Mouse (Mus musculus): ENCODE data around the gene Trank1. TPM values are rescaled to one million over a fixed set of nuclear protein-coding genes. Genes with fewer than 3 reads are reported as not detected.

The Trank1 gene
- total and polyA plus RNA-seq, 3 experiments: 0.13 to 0.66 (median 0.34) TPM

DNA sequence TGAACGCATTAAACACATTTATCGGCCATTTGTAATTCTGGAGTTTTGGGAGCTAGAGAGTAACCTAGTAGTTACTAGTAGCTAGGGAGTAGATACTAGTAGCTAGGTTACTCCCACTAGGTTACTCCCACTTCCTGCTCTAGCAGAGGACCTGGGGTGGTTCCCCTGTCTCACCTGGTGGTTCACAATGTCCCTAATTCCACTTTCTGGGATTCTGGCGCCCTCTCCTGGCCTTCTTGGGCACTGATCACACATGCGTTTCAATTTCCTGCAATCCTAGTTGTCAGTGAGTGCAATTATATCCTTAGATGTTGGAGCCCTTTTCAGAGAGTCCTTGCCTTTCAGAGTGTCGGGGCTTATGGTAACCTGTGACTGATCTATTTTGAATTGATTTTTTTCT lies 2.7 kb downstream of the Trank1 start:
- dilution Hi-C loops (cut with MboI; ENCODE audit: extremely low pct_ligation_motif_present, extremely low pct_unique_long_range_greater_than_20kb, low sequenced_read_pairs): no loop called here
- in situ Hi-C loops (cut with MboI; ENCODE audit: low pct_ligation_motif_present, low pct_unique_long_range_greater_than_20kb, low sequenced_read_pairs): no loop called here
- peak; percentile 4; the same call in 1 of the 2 replicates for TF ChIP-seq ZC3H11A (IDR thresholded peaks at IDR 0.05; ENCODE audit: low read depth, low read length)
- TF ChIP-seq SMC3 (IDR thresholded peaks at IDR 0.05; ENCODE audit: low read depth, low read length): peak; percentile 63
- TF ChIP-seq MEF2A (IDR thresholded peaks at IDR 0.05; ENCODE audit: borderline replicate concordance, low read depth, low read length): peak; percentile 47; the same call in 1 of the 2 replicates
- no peak for TF ChIP-seq POLR2A (IDR thresholded peaks at IDR 0.05; ENCODE audit: low read depth, low read length)
- peak; percentile 52; the same call in 1 of the 2 replicates for TF ChIP-seq NELFE (IDR thresholded peaks at IDR 0.05; ENCODE audit: low read depth, low read length)
- peak; percentile 45; the same call in 1 of the 2 replicates for TF ChIP-seq MAX (IDR thresholded peaks at IDR 0.05; ENCODE audit: low read length)
- TF ChIP-seq HCFC1 (IDR thresholded peaks at IDR 0.05; ENCODE audit: low read depth, low read length): no peak
- 0 out of 2 replicates have a peak, but pooled peaks have one; percentile 34 for TF ChIP-seq EP300 (IDR thresholded peaks at IDR 0.05; ENCODE audit: low read length)
- TF ChIP-seq E2F4 (IDR thresholded peaks at IDR 0.05; ENCODE audit: insufficient replicate concordance, low read depth, low read length): no peak
- TF ChIP-seq IRF4 (IDR thresholded peaks at IDR 0.05; ENCODE audit: low read depth, low read length): peak; percentile 67
- TF ChIP-seq RAD21 (IDR thresholded peaks at IDR 0.05; ENCODE audit: low read depth, low read length): peak; percentile 80
- peak; percentile 70 to 90 for TF ChIP-seq CTCF (conservative IDR thresholded peaks at IDR 0.05 in 1 of 2, IDR thresholded peaks at IDR 0.05 in 1 of 2; ENCODE audit: low read depth in 2 of 2, low read length in 2 of 2)
- no peak for TF ChIP-seq PAX5 (IDR thresholded peaks at IDR 0.05; ENCODE audit: low read length)
- no peak for TF ChIP-seq BHLHE40 (IDR thresholded peaks at IDR 0.05; ENCODE audit: low read depth, low read length)
- peak; percentile 72 for TF ChIP-seq ELF1 (IDR thresholded peaks at IDR 0.05; ENCODE audit: low read depth, low read length)
- Histone ChIP-seq H3K27me3 (replicated peaks) (no peaks in the 10 kb centered on the region), H3K27ac (ENCODE audit: insufficient read depth, low read depth) (no peak overlapping the region), H3K4me2 (ENCODE audit: insufficient read depth, low read depth, poor library complexity, severe bottlenecking) (no peak overlapping the region), H3K9ac (ENCODE audit: insufficient read depth, low read depth) (no peak overlapping the region), H3K4me3 (replicated peaks in 1 of 3; ENCODE audit: low read depth in 2 of 3, low read length in 2 of 3, poor library complexity in 1 of 3) (no peak overlapping the region), H3K36me3 (replicated peaks in 1 of 2; ENCODE audit: control insufficient read depth in 1 of 2, insufficient read depth in 1 of 2, low read length in 1 of 2) (no peaks in the 10 kb centered on the region), H3K79me2 (replicated peaks; ENCODE audit: control insufficient read depth, extremely low read depth, insufficient read depth, poor library complexity, severe bottlenecking) (no peaks in the 10 kb centered on the region), H3K4me1 (ENCODE audit: control insufficient read depth in 1 of 2, insufficient read depth in 2 of 2) (peaks cover 0 to 7% of the 10 kb centered on the region in 2 experiments; a peak in 2 of 4 replicates), H3K9me3 (replicated peaks; ENCODE audit: low read length) (peaks cover 15% of the 10 kb centered on the region)
- peak; percentile 72 for DNase-seq (ENCODE audit: extremely low read depth)

DNA sequence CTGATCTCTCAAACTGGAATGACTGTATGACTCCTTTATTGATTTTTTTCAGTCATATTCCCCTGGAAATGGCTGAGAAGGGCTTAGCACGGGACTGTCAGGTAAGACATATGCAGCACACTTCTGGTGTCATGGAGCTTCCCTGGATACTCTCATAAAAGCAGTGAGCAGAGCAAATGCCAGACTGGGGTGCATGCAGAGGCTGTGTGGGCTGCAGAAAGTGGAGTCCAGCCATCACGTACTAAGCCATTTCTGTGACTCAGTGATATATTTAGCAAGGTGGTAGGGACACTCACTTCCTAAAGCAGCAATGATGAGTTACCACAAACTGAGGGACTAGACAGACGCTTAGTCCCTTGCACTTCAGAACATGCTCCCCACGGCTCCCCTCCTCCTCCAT lies 9.4 kb downstream of the Trank1 start:
- Histone ChIP-seq H3K79me2 (replicated peaks; ENCODE audit: control insufficient read depth, extremely low read depth, insufficient read depth, poor library complexity, severe bottlenecking) (no peaks in the 10 kb centered on the region), H3K4me2 (ENCODE audit: insufficient read depth, low read depth, poor library complexity, severe bottlenecking) (no peak overlapping the region), H3K4me1 (ENCODE audit: control insufficient read depth in 1 of 2, insufficient read depth in 2 of 2) (peaks cover 5 to 25% of the 10 kb centered on the region in 2 experiments), H3K36me3 (replicated peaks in 1 of 2; ENCODE audit: control insufficient read depth in 1 of 2, insufficient read depth in 1 of 2, low read length in 1 of 2) (no peaks in the 10 kb centered on the region), H3K4me3 (replicated peaks in 1 of 3; ENCODE audit: low read depth in 2 of 3, low read length in 2 of 3, poor library complexity in 1 of 3) (no peak overlapping the region), H3K27me3 (replicated peaks) (no peaks in the 10 kb centered on the region), H3K27ac (ENCODE audit: insufficient read depth, low read depth) (no peak overlapping the region; the same call in 1 of the 2 replicates), H3K9ac (ENCODE audit: insufficient read depth, low read depth) (no peak overlapping the region), H3K9me3 (replicated peaks; ENCODE audit: low read length) (no peaks in the 10 kb centered on the region)
- dilution Hi-C loops (cut with MboI; ENCODE audit: extremely low pct_ligation_motif_present, extremely low pct_unique_long_range_greater_than_20kb, low sequenced_read_pairs): no loop called here
- TF ChIP-seq EP300 (IDR thresholded peaks at IDR 0.05; ENCODE audit: low read length) (no peak), NRF1 (IDR thresholded peaks at IDR 0.05; ENCODE audit: low read depth, low read length) (no peak), E2F4 (IDR thresholded peaks at IDR 0.05; ENCODE audit: insufficient replicate concordance, low read depth, low read length) (no peak), MAFK (IDR thresholded peaks at IDR 0.05; ENCODE audit: insufficient replicate concordance, low read length) (no peak), HCFC1 (IDR thresholded peaks at IDR 0.05; ENCODE audit: low read depth, low read length) (no peak)
- no peak for DNase-seq (ENCODE audit: extremely low read depth)
- in situ Hi-C loops (cut with MboI; ENCODE audit: low pct_ligation_motif_present, low pct_unique_long_range_greater_than_20kb, low sequenced_read_pairs): no loop called here
